Mouse (Mus musculus) liver, embryonic 12.5 days (tissue): ENCODE measurements around the gene Actr10. TPM values are rescaled to one million over a fixed set of nuclear protein-coding genes. Genes with fewer than 3 reads are reported as not detected.
A peak's percentile ranks its signal among the peaks of the same experiment; 100 is the strongest.

Experiments
- ATAC-seq: fragments of 200-750 bp; cut with Nextera tagmentation; 2 replicates; pipeline ENCODE4 v1.8.0; 2017; ENCODE audit warnings: moderate number of reproducible peaks, mild to moderate bottlenecking, moderate library complexity
- H3K27ac ChIP-seq: fragments of 300-500 bp; sonication (generic); 2 replicates; pipeline ENCODE4 v1.5.1; 2016; ENCODE audit warnings: mild to moderate bottlenecking
- H3K27me3 ChIP-seq: fragments of 300-500 bp; sonication (generic); replicated peaks from 2 replicates; pipeline ENCODE4 v1.6.1; 2016; ENCODE audit warnings: mild to moderate bottlenecking, moderate library complexity
- H3K36me3 ChIP-seq: fragments of 300-500 bp; sonication (generic); 2 replicates; pipeline ENCODE4 v1.6.1; 2016; ENCODE audit warnings: mild to moderate bottlenecking, moderate library complexity
- H3K4me1 ChIP-seq: fragments of 300-500 bp; sonication (generic); 2 replicates; pipeline ENCODE4 v1.6.1; 2016
- H3K4me2 ChIP-seq: fragments of 300-500 bp; sonication (generic); 2 replicates; pipeline ENCODE4 v1.6.1; 2016; ENCODE audit warnings: mild to moderate bottlenecking, moderate library complexity
- H3K4me3 ChIP-seq: fragments of 300-500 bp; sonication (generic); 2 replicates; pipeline ENCODE4 v1.5.1; 2016; ENCODE audit warnings: mild to moderate bottlenecking, moderate library complexity
- H3K9ac ChIP-seq: fragments of 300-500 bp; sonication (generic); 2 replicates; pipeline ENCODE4 v1.6.1; 2016; ENCODE audit warnings: mild to moderate bottlenecking, moderate library complexity
- H3K9me3 ChIP-seq: fragments of 300-500 bp; sonication (generic); replicated peaks from 2 replicates; pipeline ENCODE4 v1.6.1; 2016; ENCODE audit warnings: mild to moderate bottlenecking, moderate library complexity
- WGBS: fragments of 180-500 bp; shearing (Covaris S2); methylation state at CpG from one replicate; pipeline ENCODE4 v1.1.7; 2016; ENCODE audit not compliant: insufficient replicate concordance; 5-methylcytosine and 5-hydroxymethylcytosine counted together
- polyA plus RNA-seq: library from polyadenylated mRNA; unstranded; fragments of >200 nt; fragmentation: Nextera tagmentation; extraction: Ambion mirVana; gene quantifications from 2 replicates; pipeline ENCODE4 v1.2.1, GENCODE M21; 2016

Gene Actr10
- polyA plus RNA-seq = 130 and 134 TPM in 2 replicates

DNA sequence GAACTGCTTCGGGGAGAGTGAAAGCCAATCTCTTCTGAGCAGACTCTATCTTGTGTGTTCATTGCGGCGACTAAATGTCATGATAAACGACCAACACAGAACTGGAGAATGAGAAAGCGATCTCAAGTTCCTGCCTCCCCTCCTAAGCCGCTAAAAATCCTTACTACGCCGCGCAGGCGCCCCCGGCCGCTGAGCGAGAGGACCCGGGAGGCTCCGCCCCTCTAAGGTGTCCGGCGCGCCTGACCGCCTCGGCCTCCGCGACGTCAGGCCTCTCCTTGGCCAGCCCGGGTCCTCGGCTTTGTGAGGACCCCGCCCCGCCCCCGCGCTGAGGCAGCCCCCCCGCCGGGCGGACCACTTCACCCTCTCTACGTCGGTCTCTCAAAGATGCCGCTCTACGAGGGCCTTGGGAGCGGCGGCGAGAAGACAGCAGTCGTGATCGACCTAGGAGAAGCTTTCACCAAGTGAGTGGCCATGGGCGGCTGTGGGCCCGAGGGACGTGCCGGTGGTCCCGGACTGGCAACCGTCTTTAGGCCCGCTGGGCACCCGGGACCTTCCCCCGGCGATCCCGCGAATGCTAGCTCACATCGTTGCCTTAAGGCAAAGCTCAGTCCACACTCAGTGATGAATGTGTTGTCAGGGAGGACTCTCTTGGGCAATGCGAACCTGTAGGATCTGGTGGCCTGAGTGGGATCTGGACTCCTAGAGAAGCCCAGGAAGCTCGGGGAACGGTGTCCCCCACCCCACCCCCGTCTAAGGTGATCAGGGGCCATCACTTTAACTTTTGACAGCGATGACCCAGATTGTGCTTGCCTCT, at the start of gene Actr10:
Gene Actr10 (plus strand): TSS at position 287 of the 814 bp plus-strand sequence.
- H3K9me3 ChIP-seq = 0 out of 2 replicates have a peak, but pooled peaks cover 3% of the 10 kb centered on the region
- H3K4me3 ChIP-seq = peak within 1 kb of the TSS; percentile 95
- peak within 1 kb of the TSS; percentile 87 for H3K27ac ChIP-seq
- peaks cover 14% of the 10 kb centered on the region for H3K4me1 ChIP-seq
- no peaks in the 10 kb centered on the region for H3K27me3 ChIP-seq
- 3% methylated on average over 59 of the region's 59 CpGs for WGBS
- ATAC-seq = peak; percentile 94
- H3K4me2 ChIP-seq = peak within 1 kb of the TSS; percentile 76
- H3K36me3 ChIP-seq = peaks cover 21% of the 10 kb centered on the region
- peak within 1 kb of the TSS; percentile 94 for H3K9ac ChIP-seq

DNA sequence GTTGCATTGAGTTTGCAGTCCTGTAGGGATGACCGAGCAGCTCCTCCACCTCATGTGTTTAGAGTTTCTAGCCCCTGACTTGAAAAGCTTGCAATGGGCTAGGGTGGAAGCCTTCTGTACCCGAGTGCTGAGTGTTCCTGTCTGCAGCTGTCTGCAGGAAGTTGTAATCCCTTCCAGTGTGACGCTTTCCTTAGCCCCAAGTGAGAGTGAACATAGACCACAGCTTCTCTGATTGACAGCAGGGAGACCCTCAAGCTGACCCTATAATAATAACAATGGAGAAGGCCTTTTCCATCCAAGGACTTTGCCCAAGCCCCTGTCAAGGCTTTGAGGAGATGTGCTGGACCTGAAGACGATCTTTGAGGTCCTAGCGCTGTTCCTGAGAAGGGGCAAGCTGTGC, 47.3 kb upstream of the Actr10 start:
- H3K9ac ChIP-seq = no peak overlapping the region
- no peak for ATAC-seq
- no peak overlapping the region for H3K4me3 ChIP-seq
- WGBS = 63% methylated on average over 5 of the region's 5 CpGs
- no peak overlapping the region for H3K27ac ChIP-seq
- no peaks in the 10 kb centered on the region for H3K9me3 ChIP-seq
- H3K36me3 ChIP-seq = peaks cover 29% of the 10 kb centered on the region
- no peak overlapping the region for H3K4me2 ChIP-seq
- H3K27me3 ChIP-seq = no peaks in the 10 kb centered on the region
- H3K4me1 ChIP-seq = no peaks in the 10 kb centered on the region

GRCm38 (mm10) chr12:70890874-70891470, 46.7 kb upstream of the Actr10 start:
- H3K9me3 ChIP-seq = no peaks in the 10 kb centered on the region
- ATAC-seq = no peak
- H3K4me3 ChIP-seq = no peak overlapping the region
- H3K9ac ChIP-seq = no peak overlapping the region
- peaks cover 29% of the 10 kb centered on the region for H3K36me3 ChIP-seq
- no peak overlapping the region for H3K27ac ChIP-seq
- no peaks in the 10 kb centered on the region for H3K4me1 ChIP-seq
- H3K4me2 ChIP-seq = no peak overlapping the region
- H3K27me3 ChIP-seq = no peaks in the 10 kb centered on the region
- 76% methylated on average over 8 of the region's 8 CpGs for WGBS

- no peaks in the 10 kb centered on the region for H3K4me1 ChIP-seq
- WGBS = 80% methylated on average over 7 of the region's 7 CpGs
- H3K9me3 ChIP-seq = no peaks in the 10 kb centered on the region
- no peaks in the 10 kb centered on the region for H3K27me3 ChIP-seq
- peaks cover 36% of the 10 kb centered on the region for H3K36me3 ChIP-seq
- no peak overlapping the region for H3K27ac ChIP-seq
- no peak overlapping the region for H3K4me2 ChIP-seq
- H3K4me3 ChIP-seq = no peak overlapping the region
- H3K9ac ChIP-seq = no peak overlapping the region
- ATAC-seq = no peak
Measured at GRCm38 (mm10) chr12:70895275-70895674, 42.4 kb upstream of the Actr10 start.

DNA sequence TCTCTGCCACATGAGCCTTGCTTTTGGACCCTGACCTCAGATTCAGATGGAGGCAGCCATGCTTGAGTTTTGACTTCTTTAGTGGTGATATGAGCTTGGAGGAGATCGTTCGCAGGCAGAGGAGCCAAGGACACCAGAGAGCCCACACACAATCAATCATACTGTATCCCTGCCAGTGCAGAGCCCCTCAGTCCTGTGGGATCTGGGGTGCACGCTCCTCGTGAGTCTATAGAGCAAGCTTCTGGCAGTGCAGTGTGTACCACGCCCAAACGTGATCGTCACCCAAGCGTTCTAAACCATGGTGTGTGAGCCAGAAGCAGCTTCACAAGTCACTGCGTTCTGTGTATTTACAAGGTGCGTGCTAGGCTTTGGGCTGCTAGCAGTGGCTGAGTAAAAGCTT, 41.6 kb upstream of the Actr10 start:
- ATAC-seq = no peak
- H3K4me1 ChIP-seq = no peaks in the 10 kb centered on the region
- H3K4me3 ChIP-seq = no peak overlapping the region
- H3K9ac ChIP-seq = no peak overlapping the region
- 82% methylated on average over 10 of the region's 10 CpGs for WGBS
- H3K27ac ChIP-seq = no peak overlapping the region
- peaks cover 31% of the 10 kb centered on the region for H3K36me3 ChIP-seq
- H3K4me2 ChIP-seq = no peak overlapping the region
- H3K27me3 ChIP-seq = no peaks in the 10 kb centered on the region
- H3K9me3 ChIP-seq = no peaks in the 10 kb centered on the region

DNA sequence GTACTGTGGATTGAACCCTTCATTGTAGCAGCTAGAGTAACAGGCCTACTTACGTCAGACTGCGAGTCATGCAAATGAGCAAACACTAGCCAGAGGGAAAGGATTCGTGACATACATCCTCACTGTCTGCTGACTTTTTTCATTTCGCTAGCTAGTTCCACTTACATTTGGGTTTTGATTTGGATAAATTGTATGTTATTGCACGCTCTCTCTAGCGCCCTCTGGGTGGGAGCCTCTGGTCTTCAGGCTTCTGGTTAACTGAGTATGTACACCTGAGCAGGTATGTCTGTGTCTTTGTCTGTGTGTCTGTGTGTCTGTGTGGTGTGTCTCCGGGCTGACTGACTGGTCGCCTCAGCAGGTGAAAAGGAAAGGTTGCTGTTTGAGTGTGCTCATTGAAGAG, 40.2 kb upstream of the Actr10 start:
- no peaks in the 10 kb centered on the region for H3K27me3 ChIP-seq
- ATAC-seq = no peak
- peaks cover 22% of the 10 kb centered on the region for H3K36me3 ChIP-seq
- no peak overlapping the region for H3K27ac ChIP-seq
- no peak overlapping the region for H3K4me3 ChIP-seq
- H3K9me3 ChIP-seq = no peaks in the 10 kb centered on the region
- H3K4me2 ChIP-seq = no peak overlapping the region
- no peak overlapping the region for H3K9ac ChIP-seq
- 68% methylated on average over 8 of the region's 8 CpGs for WGBS
- H3K4me1 ChIP-seq = no peaks in the 10 kb centered on the region

DNA sequence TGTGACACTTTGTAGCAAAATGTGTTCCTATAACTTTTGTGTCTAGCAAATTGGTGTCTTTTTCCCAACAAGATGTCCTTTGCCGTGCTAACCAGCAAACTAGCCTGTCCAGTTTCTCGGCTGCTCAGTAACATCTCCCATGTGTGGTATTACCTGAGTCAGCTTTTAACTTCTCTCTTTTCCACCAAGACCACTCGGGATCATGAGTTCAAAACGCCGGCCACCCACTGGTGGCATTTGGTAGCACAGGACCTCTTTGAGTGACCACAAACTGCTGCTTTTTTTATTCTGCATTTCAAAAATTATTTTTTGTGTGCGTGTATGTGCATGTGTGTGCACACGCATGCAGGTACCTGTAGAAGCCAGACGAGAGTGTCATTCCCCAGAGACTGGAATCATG, 39.2 kb upstream of the Actr10 start:
- H3K9ac ChIP-seq = no peak overlapping the region
- peaks cover 22% of the 10 kb centered on the region for H3K36me3 ChIP-seq
- no peak overlapping the region for H3K27ac ChIP-seq
- H3K4me1 ChIP-seq = no peaks in the 10 kb centered on the region
- no peak for ATAC-seq
- 69% methylated on average over 8 of the region's 8 CpGs for WGBS
- no peak overlapping the region for H3K4me3 ChIP-seq
- H3K27me3 ChIP-seq = no peaks in the 10 kb centered on the region
- no peak overlapping the region for H3K4me2 ChIP-seq
- no peaks in the 10 kb centered on the region for H3K9me3 ChIP-seq

DNA sequence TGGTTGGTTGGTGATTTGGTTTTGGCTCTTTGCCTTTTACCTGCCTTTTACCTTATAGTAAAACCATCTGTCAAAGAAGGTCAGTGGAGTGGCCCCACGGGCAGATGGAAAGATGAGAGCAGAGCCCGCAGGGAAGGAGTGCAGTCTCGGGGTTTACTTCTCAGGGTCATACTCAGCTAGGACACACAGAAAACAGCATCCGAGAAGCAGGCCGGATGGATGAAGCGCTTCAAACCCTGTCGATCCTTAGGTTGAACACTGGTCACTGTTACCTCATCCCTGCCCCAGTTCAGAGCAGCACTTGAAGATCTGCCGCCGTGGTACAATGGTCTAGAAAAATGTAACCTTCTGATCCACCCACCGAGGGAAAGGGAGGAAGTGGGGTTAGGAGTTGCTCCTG, 33.2 kb upstream of the Actr10 start:
- 80% methylated on average over 10 of the region's 10 CpGs for WGBS
- H3K4me3 ChIP-seq = no peak overlapping the region
- H3K27ac ChIP-seq = no peak overlapping the region
- no peaks in the 10 kb centered on the region for H3K36me3 ChIP-seq
- H3K4me2 ChIP-seq = no peak overlapping the region
- H3K4me1 ChIP-seq = no peaks in the 10 kb centered on the region
- no peaks in the 10 kb centered on the region for H3K27me3 ChIP-seq
- no peaks in the 10 kb centered on the region for H3K9me3 ChIP-seq
- ATAC-seq = no peak
- H3K9ac ChIP-seq = no peak overlapping the region

DNA sequence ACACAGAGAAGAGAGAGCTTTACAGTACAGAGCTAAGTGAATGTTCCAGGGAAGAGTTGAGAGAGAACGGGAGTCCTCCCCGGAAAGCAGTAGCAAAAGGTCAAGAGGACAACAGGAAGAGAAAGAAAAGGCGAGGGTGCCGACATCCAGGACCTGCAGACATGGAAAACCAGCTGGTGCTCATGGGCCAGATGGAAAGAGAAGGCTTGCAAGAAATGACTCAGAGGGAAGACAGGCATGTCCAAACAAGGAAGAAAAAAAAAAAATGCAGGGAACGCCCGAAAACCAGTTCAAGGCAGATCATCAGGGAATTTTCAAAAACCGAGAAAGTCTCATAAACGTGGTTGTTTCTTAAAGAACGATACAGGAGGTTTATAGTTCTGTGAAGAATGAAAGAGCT, 30.8 kb upstream of the Actr10 start:
- Histone ChIP-seq H3K9me3 (no peaks in the 10 kb centered on the region), H3K4me2 (no peak overlapping the region), H3K9ac (no peak overlapping the region), H3K36me3 (no peaks in the 10 kb centered on the region), H3K4me3 (no peak overlapping the region), H3K27ac (no peak overlapping the region), H3K27me3 (0 out of 2 replicates have a peak, but pooled peaks cover 2% of the 10 kb centered on the region), H3K4me1 (no peaks in the 10 kb centered on the region)
- ATAC-seq = no peak
- WGBS = 69% methylated on average over 9 of the region's 9 CpGs

DNA sequence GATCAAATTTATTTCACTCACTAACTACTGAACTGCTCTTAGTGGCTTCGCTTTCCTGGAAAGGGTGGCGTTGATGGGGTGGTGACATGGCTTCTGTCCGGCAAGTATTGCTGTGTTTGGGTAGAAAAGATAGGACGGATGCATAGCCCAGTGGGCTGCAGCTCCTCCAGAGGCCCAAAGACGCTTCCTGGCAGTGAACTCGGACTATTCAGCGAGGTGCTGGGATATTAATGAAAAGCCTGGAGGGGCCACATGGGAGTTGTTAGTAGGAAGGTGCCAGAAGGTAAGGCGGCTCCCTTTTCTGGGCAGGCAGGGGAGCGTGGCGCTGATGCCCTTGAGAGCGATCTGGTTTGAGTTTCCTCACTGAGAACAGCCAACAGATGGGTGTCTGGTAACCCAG, 30.0 kb upstream of the Actr10 start:
- Histone ChIP-seq H3K4me1 (no peaks in the 10 kb centered on the region), H3K27me3 (peaks cover 8% of the 10 kb centered on the region; the same call in 1 of the 2 replicates), H3K36me3 (no peaks in the 10 kb centered on the region), H3K4me3 (no peak overlapping the region), H3K27ac (no peak overlapping the region), H3K4me2 (no peak overlapping the region), H3K9ac (no peak overlapping the region), H3K9me3 (no peaks in the 10 kb centered on the region)
- 73% methylated on average over 11 of the region's 11 CpGs for WGBS
- ATAC-seq = no peak

DNA sequence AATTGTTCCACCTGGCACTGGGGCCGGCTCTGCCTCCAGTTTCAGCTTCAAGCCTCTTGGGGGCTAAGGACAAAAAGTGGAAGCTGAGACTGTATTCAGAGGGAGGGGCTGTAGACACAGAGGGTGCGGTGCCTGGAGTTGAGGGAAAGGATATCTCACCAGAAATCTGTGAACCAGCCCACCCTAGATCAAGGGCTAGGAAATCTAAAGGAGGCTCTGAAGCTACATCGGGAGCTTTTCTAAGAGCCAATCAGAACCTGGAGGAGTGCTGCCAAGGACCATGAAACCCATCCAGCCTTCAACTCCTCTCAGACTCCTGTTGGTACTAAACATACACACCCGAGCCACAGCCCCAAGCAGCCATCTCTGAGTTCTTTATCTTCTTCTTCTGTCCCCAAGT, 29.6 kb upstream of the Actr10 start:
- 62% methylated on average over 4 of the region's 4 CpGs for WGBS
- H3K4me2 ChIP-seq = no peak overlapping the region
- no peak overlapping the region for H3K9ac ChIP-seq
- H3K27ac ChIP-seq = no peak overlapping the region
- peaks cover 8% of the 10 kb centered on the region; the same call in 1 of the 2 replicates for H3K27me3 ChIP-seq
- no peak for ATAC-seq
- H3K36me3 ChIP-seq = no peaks in the 10 kb centered on the region
- no peaks in the 10 kb centered on the region for H3K4me1 ChIP-seq
- H3K9me3 ChIP-seq = no peaks in the 10 kb centered on the region
- no peak overlapping the region for H3K4me3 ChIP-seq

DNA sequence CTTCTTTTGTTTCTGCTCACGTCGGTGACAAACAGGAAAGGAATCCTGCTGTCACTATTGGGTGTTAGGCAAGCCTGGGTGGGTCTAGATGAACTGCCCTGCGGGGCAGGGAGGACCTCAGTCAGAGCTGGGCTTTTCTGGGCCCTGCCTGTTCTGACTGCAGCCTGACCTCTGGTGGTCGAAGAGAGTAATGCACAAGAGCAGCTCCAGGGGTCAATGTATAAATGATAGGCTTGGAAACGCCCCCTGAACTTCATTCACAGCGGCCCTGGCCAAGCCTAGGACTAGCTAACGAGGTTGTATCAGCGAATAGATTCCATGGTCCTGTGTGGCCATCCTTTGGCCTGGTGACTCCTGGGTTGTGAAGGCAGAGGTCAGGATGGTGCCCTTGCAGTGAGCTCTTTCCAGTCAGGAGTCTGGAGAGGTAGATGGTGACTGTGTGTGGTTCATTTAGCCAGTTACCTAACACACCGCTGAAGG, 27.4 kb upstream of the Actr10 start:
- 11% methylated on average over 9 of the region's 9 CpGs for WGBS
- no peak overlapping the region for H3K4me3 ChIP-seq

More for the DNA sequence above, 27.4 kb upstream of the Actr10 start:
- 0 out of 2 replicates have a peak, but pooled peaks have one; percentile 18 for ATAC-seq
- Histone ChIP-seq H3K27ac (no peak overlapping the region), H3K4me1 (peaks cover 10% of the 10 kb centered on the region; the same call in 1 of the 2 replicates), H3K36me3 (no peaks in the 10 kb centered on the region), H3K27me3 (peaks cover 8% of the 10 kb centered on the region; the same call in 1 of the 2 replicates), H3K9ac (no peak overlapping the region), H3K9me3 (no peaks in the 10 kb centered on the region), H3K4me2 (no peak overlapping the region)
